Mouse (Mus musculus) heart, postnatal 14 days (tissue): ENCODE data around the gene Adcyap1r1. TPM values are rescaled to one million over a fixed set of nuclear protein-coding genes. Genes with fewer than 3 reads are reported as not detected.
A peak's percentile ranks its signal among the peaks of the same experiment; 100 is the strongest.

Source experiments
- DNase-seq, 2 experiments: peaks; one replicate each; pipeline ENCODE4 v3.0.0; 2021 to 2022
- intact Hi-C: fragments of 180-260 bp; cut with DNase I; formaldehyde crosslinking; loops from one replicate; pipeline ENCODE4 v1.15.1; 2025
- total RNA-seq, 2 experiments: library from RNA; stranded (reverse); gene quantifications; 2 replicates each; pipeline ENCODE4 v1.2.3; 2021

Adcyap1r1 gene
- total RNA-seq, 2 experiments from 2014 or later, result 5.5 to 6.2 TPM

- intact Hi-C loops, result no loop called here
- no peak for DNase-seq
Observed at GRCm38 (mm10) chr6:55444721-55445120, 7.1 kb upstream of the Adcyap1r1 start.

GRCm38 (mm10) chr6:55448199-55448598, 3.6 kb upstream of the Adcyap1r1 start:
- intact Hi-C loops, result no loop called here
- no peak for DNase-seq

GRCm38 (mm10) chr6:55448976-55449678, 2.7 kb upstream of the Adcyap1r1 start:
- intact Hi-C loops, result no loop called here
- DNase-seq, result no peak

- peak; percentile 22 for DNase-seq
- intact Hi-C loops, result no loop called here
Observed at GRCm38 (mm10) chr6:55452381-55452780, 603 bp downstream of the Adcyap1r1 start.

GRCm38 (mm10) chr6:55453548-55453947, 1.8 kb downstream of the Adcyap1r1 start:
- intact Hi-C loops, result no loop called here
- peak; percentile 23 to 27 for DNase-seq

GRCm38 (mm10) chr6:55455641-55456040, 3.9 kb downstream of the Adcyap1r1 start:
- intact Hi-C loops, result no loop called here
- DNase-seq, result no peak

GRCm38 (mm10) chr6:55457727-55458126, 5.9 kb downstream of the Adcyap1r1 start:
- intact Hi-C loops, result no loop called here
- DNase-seq, result no peak

- no peak for DNase-seq
- intact Hi-C loops, result no loop called here
Observed at GRCm38 (mm10) chr6:55458156-55458555, 6.4 kb downstream of the Adcyap1r1 start.

GRCm38 (mm10) chr6:55459545-55460397, 8.0 kb downstream of the Adcyap1r1 start:
- DNase-seq, result no peak
- intact Hi-C loops, result loop anchor here (5.0 kb wide), 1 partner anchor 67 kb away; no protein-coding TSS in a partner anchor

- intact Hi-C loops, result loop anchor here (5.0 kb wide), 1 partner anchor 69 kb away; no protein-coding TSS in a partner anchor
- DNase-seq, result peak in 1 of 2 experiments; percentile 42
Observed at GRCm38 (mm10) chr6:55461141-55461540, 9.4 kb downstream of the Adcyap1r1 start.

GRCm38 (mm10) chr6:55461678-55462077, 9.9 kb downstream of the Adcyap1r1 start:
- DNase-seq, result no peak
- intact Hi-C loops, result loop anchor here (2.0 to 5.0 kb wide), 2 partner anchors 43 to 69 kb away; no protein-coding TSS in a partner anchor

GRCm38 (mm10) chr6:55462394-55462793, 10.6 kb downstream of the Adcyap1r1 start:
- intact Hi-C loops, result loop anchor here (2.0 to 5.0 kb wide), 2 partner anchors 42 to 70 kb away; no protein-coding TSS in a partner anchor
- no peak for DNase-seq

GRCm38 (mm10) chr6:55463966-55464365, 12.2 kb downstream of the Adcyap1r1 start:
- peak in 1 of 2 experiments; percentile 21 for DNase-seq
- intact Hi-C loops, result loop anchor here (2.0 to 5.0 kb wide), 2 partner anchors 41 to 72 kb away; no protein-coding TSS in a partner anchor

GRCm38 (mm10) chr6:55465311-55465710, 13.5 kb downstream of the Adcyap1r1 start:
- intact Hi-C loops, result no loop called here
- peak; percentile 77 to 84 for DNase-seq

GRCm38 (mm10) chr6:55466301-55466761, 14.6 kb downstream of the Adcyap1r1 start:
- intact Hi-C loops, result no loop called here
- no peak for DNase-seq

- intact Hi-C loops, result no loop called here
- DNase-seq, result peak in 1 of 2 experiments; percentile 18
Observed at GRCm38 (mm10) chr6:55470691-55471090, 18.9 kb downstream of the Adcyap1r1 start.

GRCm38 (mm10) chr6:55472381-55472780, 20.6 kb downstream of the Adcyap1r1 start:
- intact Hi-C loops, result no loop called here
- DNase-seq, result no peak

GRCm38 (mm10) chr6:55480988-55481387, 29.2 kb downstream of the Adcyap1r1 start:
- intact Hi-C loops, result no loop called here
- no peak for DNase-seq

- intact Hi-C loops, result no loop called here
- DNase-seq, result no peak
Observed at GRCm38 (mm10) chr6:55482471-55482870, 30.7 kb downstream of the Adcyap1r1 start.

GRCm38 (mm10) chr6:55483360-55483759, 31.6 kb downstream of the Adcyap1r1 start:
- intact Hi-C loops, result no loop called here

GRCm38 (mm10) chr6:55484224-55484623, 32.4 kb downstream of the Adcyap1r1 start:
- DNase-seq, result no peak
- intact Hi-C loops, result no loop called here

More at GRCm38 (mm10) chr6:55483360-55483759, 31.6 kb downstream of the Adcyap1r1 start:
- no peak for DNase-seq
